Mouse (Mus musculus) midbrain, embryonic 14.5 days (tissue): ENCODE results near the gene Papolg. TPM values are rescaled to one million over a fixed set of nuclear protein-coding genes. Genes with fewer than 3 reads are reported as not detected.
"Not testable (repeated sequence)": the region's sequence is repeated elsewhere in the genome, so short reads cannot be mapped to it uniquely, and the experiment has no call there.

Source experiments
- ATAC-seq: fragments of 200-750 bp; cut with Nextera tagmentation; 2 replicates; pipeline ENCODE4 v1.8.0; 2017; ENCODE audit warnings: moderate number of reproducible peaks, moderate library complexity; ENCODE audit not compliant: low FRiP score, low TSS enrichment
- DNase-seq: peaks from one replicate; pipeline ENCODE4 v3.0.0-alpha.2; 2015
- H3K27ac ChIP-seq: fragments of 300-500 bp; sonication (generic); replicated peaks from 2 replicates; pipeline ENCODE4 v1.5.1; 2014; ENCODE audit warnings: mild to moderate bottlenecking, low read depth, low read length, moderate library complexity
- H3K27me3 ChIP-seq: fragments of 300-500 bp; sonication (generic); 2 replicates; pipeline ENCODE4 v1.6.1; 2014; ENCODE audit warnings: low read length, control low read depth, mixed read lengths; ENCODE audit not compliant: control insufficient read depth, insufficient read depth
- H3K36me3 ChIP-seq: fragments of 300-500 bp; sonication (generic); 2 replicates; pipeline ENCODE4 v1.6.1; 2014; ENCODE audit warnings: low read length, control low read depth; ENCODE audit not compliant: control insufficient read depth, insufficient read depth
- H3K4me1 ChIP-seq: fragments of 300-500 bp; sonication (generic); 2 replicates; pipeline ENCODE4 v1.6.1; 2014; ENCODE audit warnings: mild to moderate bottlenecking, antibody characterized with exemption, low read length, control low read depth; ENCODE audit not compliant: control insufficient read depth, insufficient read depth
- H3K4me2 ChIP-seq: fragments of 300-500 bp; sonication (generic); 2 replicates; pipeline ENCODE4 v1.6.1; 2014; ENCODE audit warnings: mild to moderate bottlenecking, low read length, moderate library complexity
- H3K4me3 ChIP-seq: fragments of 300-500 bp; sonication (generic); replicated peaks from 2 replicates; pipeline ENCODE4 v1.5.1; 2014; ENCODE audit warnings: low read depth, low read length
- H3K9ac ChIP-seq: fragments of 300-500 bp; sonication (generic); replicated peaks from 2 replicates; pipeline ENCODE4 v1.6.1; 2014; ENCODE audit warnings: mild to moderate bottlenecking, low read length, moderate library complexity
- H3K9me3 ChIP-seq: fragments of 300-500 bp; sonication (generic); 2 replicates; pipeline ENCODE4 v1.6.1; 2016; ENCODE audit warnings: low read length, control low read depth, mixed read lengths; ENCODE audit not compliant: control insufficient read depth
- WGBS: fragments of 180-500 bp; shearing (Covaris S2); extraction: QIAGEN DNeasy Blood & Tissue Kit; methylation state at CpG from one replicate; pipeline ENCODE4 v1.1.7; 2014; 5-methylcytosine and 5-hydroxymethylcytosine counted together
- polyA plus RNA-seq: library from polyadenylated mRNA; unstranded; fragments of >200 nt; fragmentation: Nextera tagmentation; extraction: Ambion mirVana; gene quantifications from 2 replicates; pipeline ENCODE4 v1.2.1, GENCODE M21; 2014

Papolg gene
- 22.6 and 28.1 TPM in 2 replicates for polyA plus RNA-seq

DNA sequence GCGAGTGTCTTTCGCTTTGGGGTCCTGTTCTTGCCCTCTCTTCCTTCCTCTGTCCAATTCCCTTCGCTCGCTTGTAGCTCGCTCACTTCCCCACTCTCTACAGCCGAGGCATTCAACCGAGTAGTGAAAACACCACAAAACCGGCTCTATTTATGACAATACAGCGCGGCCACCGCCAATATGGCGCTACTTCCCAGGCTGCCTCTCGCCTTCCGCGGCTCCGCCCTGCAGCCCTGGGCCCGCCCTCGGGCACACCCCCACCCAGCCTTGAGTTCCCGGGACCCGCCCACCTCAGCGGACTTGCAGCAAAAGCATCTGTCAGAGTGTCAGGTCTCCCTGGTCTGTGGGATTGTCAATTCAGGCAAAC is at the start of gene Papolg:
Gene Papolg, minus strand, starts transcription at position 194 of the 367 bp plus-strand sequence.
- Histone ChIP-seq H3K4me2 (peak within 1 kb of the TSS; percentile 65), H3K36me3 (peaks cover 7% of the 10 kb centered on the region), H3K4me3 (peak within 1 kb of the TSS; percentile 63), H3K9me3 (no peaks in the 10 kb centered on the region), H3K4me1 (peaks cover 6% of the 10 kb centered on the region), H3K9ac (peak within 1 kb of the TSS; percentile 81), H3K27me3 (no peaks in the 10 kb centered on the region), H3K27ac (peak within 1 kb of the TSS; percentile 96)
- DNase-seq (peak; percentile 95), ATAC-seq (peak; percentile 99)
- WGBS: under 1% methylated on average over 21 of the region's 21 CpGs

DNA sequence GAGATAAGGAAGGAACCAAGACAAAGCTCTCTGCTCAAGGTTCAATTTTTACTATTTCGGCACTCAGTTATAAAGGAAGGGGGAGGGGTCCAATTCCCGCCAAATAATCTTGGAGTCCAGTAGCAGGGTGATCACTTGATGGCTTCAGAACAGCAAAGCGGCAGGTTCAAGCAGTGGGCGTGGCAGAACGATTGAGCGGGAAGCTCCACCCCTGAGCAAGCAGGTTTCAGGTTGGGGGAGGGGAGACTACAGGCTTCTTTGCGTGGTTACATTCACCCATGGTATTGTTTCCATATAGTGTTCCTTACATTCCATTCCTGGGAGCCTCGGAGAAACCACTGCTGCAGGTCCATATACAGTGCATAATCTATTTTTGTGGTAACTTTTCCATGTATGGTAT is 33.1 kb upstream of the Papolg start:
- H3K9ac ChIP-seq, H3K9me3 ChIP-seq, H3K36me3 ChIP-seq, DNase-seq, H3K27ac ChIP-seq, H3K4me3 ChIP-seq, H3K27me3 ChIP-seq, H3K4me1 ChIP-seq, ATAC-seq: not testable (repeated sequence)
- 28% methylated on average over 8 of the region's 8 CpGs for WGBS
- H3K4me2 ChIP-seq: peak overlapping the region; percentile 15

DNA sequence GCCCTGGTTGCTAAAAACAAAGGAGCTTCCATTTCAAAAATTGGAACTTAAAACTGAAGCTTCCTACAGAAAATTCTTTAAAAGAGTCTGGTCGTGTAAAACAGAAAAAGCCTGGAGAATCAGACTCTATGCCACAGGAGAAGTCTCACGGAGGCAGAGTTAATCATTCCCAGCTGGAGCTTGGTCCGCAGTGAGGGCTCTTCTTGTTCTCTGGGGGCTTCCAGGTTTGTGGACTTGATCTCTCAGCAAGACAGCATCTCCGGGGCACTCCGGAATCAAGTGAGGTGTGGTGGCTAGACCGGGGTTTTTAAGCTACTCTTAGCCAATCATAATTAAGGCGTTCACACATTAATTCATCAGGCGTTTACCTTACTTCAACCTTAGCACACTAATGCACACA is 32.6 kb upstream of the Papolg start:
- 39% methylated on average over 8 of the region's 8 CpGs for WGBS
- Histone ChIP-seq H3K27ac (no peak overlapping the region), H3K4me2 (peak overlapping the region; percentile 15), H3K4me3 (no peak overlapping the region), H3K4me1 (no peaks in the 10 kb centered on the region), H3K9ac (no peak overlapping the region), H3K9me3 (no peaks in the 10 kb centered on the region), H3K36me3 (no peaks in the 10 kb centered on the region), H3K27me3 (no peaks in the 10 kb centered on the region)
- DNase-seq (no peak), ATAC-seq (no peak)

DNA sequence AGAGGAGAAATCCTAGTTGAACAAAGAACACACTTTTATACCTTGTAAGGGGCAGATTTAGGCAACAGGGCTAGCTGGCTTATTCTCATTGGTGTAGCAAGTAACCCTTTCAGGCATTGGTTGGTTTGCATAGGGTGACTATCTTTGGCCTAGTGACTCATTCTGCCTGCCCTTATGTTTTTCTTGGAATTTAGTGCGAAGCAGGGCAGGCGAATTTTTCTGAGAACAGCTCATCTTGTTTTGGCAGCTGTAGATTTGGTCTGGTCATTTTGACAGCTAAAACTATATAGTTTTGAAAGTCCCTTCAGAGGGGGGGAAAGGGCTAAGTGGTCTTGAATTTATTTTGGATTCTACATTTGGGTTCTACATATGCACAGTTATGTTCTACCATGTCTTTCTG is 18.8 kb upstream of the Papolg start:
- not testable (repeated sequence) for H3K27me3 ChIP-seq, ATAC-seq, H3K4me1 ChIP-seq, H3K4me3 ChIP-seq, H3K9me3 ChIP-seq, H3K27ac ChIP-seq, DNase-seq, H3K4me2 ChIP-seq, H3K9ac ChIP-seq, H3K36me3 ChIP-seq
- 89% methylated on average over 2 of the region's 2 CpGs for WGBS

DNA sequence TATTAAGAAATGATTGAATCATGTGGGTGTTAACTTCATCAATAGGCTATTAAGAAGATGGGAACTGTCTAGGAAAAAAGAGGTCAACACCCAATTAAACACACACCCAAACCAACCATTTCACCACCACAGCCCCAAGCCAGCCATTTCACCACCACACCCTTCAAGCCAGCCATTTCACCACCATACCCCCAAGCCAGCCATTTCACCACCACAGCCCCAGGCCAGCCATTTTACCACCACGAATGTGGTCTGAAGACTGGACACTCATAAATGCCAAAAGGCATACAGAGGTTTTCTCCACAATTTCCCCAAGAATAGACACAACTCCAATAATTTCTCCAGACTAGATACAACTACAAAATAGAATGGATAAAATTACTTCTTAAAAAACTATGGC is 8.9 kb upstream of the Papolg start:
- Histone ChIP-seq H3K4me2 (no peak overlapping the region), H3K9me3 (no peaks in the 10 kb centered on the region), H3K4me1 (no peaks in the 10 kb centered on the region), H3K27me3 (no peaks in the 10 kb centered on the region), H3K9ac (no peak overlapping the region), H3K36me3 (no peaks in the 10 kb centered on the region), H3K4me3 (no peak overlapping the region), H3K27ac (no peak overlapping the region)
- DNase-seq: no peak
- ATAC-seq: no peak
- whole genome bisulfite sequencing: 74% methylated on average over 1 of the region's 1 CpGs

DNA sequence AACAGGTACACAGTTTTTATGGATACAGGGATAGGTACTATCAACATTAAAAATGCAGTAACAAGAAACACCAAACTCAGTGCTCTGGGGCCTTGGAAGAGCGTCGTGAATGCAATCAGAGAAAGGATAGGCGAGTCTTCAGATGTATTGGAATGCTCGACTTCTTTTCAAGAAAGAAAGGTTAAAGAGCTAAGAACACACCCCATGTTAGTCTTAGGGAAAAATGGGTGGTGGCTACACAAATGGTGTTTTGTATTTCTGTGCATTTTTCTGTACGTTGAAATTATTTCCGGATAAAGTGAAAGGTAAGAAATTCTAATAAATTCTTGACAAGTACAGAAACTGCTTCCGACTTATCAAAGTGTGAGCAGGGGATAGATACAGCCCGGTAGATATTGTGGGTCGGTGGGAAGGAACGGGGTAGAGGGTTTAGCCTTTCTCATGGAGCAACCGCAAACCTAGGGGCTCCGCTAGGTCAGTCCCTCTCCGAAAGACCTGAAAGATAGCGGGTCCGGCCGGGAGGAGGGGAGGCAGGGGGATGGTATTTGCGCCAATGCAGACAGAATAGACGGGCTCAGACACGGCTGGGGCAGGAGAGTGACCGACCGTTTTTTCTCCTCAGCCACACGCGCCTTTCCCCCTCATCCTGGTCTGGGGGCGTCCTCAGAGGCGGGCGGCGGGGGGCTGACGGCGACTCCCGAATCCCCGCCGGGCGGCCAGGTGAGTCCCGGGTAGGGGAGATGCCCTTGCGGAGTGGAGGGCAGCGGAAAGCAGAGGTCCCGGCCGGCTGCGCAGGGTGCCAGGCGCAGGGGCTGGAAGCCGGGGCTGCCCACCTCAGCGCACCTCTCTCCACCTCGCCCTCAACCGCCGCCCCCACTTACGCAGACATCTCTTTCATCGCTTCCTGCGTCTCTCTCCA is 653 bp downstream of the Papolg start:
- under 1% methylated on average over 48 of the region's 48 CpGs for WGBS
- peak overlapping the region; percentile 96 for H3K27ac ChIP-seq
- no peaks in the 10 kb centered on the region for H3K9me3 ChIP-seq
- H3K4me2 ChIP-seq: peak overlapping the region; percentile 65
- ATAC-seq (peak; percentile 87), DNase-seq (peak; percentile 31)
- peaks cover 9% of the 10 kb centered on the region for H3K36me3 ChIP-seq
- no peaks in the 10 kb centered on the region for H3K27me3 ChIP-seq
- H3K4me1 ChIP-seq: peaks cover 6% of the 10 kb centered on the region
- H3K9ac ChIP-seq: peak overlapping the region; percentile 81
- peak overlapping the region; percentile 63 for H3K4me3 ChIP-seq

DNA sequence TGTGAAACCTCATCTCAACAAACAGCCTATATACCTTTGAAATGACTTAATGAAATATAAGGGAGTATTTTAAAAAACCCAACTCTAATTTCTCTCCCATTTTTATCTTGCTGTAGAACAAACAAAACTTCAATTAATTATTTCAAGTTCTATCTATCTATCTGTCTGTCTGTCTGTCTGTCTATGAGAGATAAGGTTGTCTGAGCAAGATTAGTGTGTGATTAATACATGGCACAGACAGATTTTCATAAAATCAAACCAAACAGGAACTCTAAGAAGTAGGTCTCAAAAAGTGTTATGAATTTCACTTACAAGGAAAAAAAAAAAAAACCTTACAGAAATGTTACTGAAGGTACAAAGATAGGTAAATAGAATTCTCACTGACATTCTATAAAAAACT is 1.5 kb downstream of the Papolg start:
- H3K4me2 ChIP-seq: peak overlapping the region; percentile 44
- H3K27ac ChIP-seq: no peak overlapping the region
- peaks cover 18% of the 10 kb centered on the region for H3K36me3 ChIP-seq
- ATAC-seq: no peak
- peaks cover 6% of the 10 kb centered on the region for H3K4me1 ChIP-seq
- H3K27me3 ChIP-seq: no peaks in the 10 kb centered on the region
- 0 out of 2 replicates have a peak overlapping the region, but pooled peaks have one; percentile 10 for H3K4me3 ChIP-seq
- H3K9ac ChIP-seq: no peak overlapping the region
- no peaks in the 10 kb centered on the region for H3K9me3 ChIP-seq
- DNase-seq: no peak

DNA sequence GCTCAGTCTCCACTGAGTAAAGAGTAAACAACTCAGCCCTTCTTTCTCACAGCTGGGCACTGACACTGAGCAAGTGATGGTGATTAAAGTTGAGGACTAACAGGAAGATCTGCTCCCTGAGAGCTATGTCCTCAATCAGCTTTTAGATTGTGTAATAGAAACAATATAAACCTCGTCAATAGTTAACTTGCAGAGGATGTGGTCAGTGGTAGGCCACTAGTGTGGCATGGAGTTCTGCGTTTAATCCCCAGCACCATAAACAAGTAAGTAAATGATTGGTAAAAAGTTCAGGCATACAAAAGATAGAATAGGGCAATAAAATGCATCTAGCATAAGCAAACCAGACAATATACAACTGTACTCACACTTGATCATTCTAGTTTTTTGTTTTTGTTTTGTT is 30.7 kb downstream of the Papolg start:
- ATAC-seq (no peak), DNase-seq (no peak)
- Histone ChIP-seq H3K9ac (no peak overlapping the region), H3K9me3 (no peaks in the 10 kb centered on the region), H3K36me3 (peaks cover 81% of the 10 kb centered on the region), H3K4me3 (no peak overlapping the region), H3K4me1 (no peaks in the 10 kb centered on the region), H3K27me3 (no peaks in the 10 kb centered on the region), H3K27ac (no peak overlapping the region), H3K4me2 (no peak overlapping the region)
- 93% methylated on average over 2 of the region's 2 CpGs for WGBS

DNA sequence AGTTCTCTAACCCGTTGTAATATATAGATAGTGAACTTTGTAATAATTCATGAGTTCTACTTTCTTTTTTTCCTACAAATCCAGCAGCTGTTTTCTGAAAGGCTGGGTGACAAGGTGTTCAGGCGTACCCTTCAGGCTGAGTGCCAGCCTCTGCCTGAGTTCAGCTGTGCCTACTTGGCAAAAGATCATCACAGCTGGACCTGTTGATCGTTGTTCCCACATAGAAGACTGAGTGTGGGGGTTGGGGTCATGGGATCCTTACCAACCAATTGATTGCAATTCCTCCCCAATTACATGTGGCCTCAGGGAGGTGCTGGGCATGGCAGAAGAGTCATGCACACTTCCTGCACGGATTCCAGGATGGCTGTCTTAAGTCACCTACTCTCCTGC is 38.3 kb downstream of the Papolg start:
- Histone ChIP-seq H3K9ac (no peak overlapping the region), H3K4me2 (no peak overlapping the region), H3K27ac (no peak overlapping the region), H3K9me3 (no peaks in the 10 kb centered on the region), H3K36me3 (peaks cover 53% of the 10 kb centered on the region), H3K4me3 (no peak overlapping the region), H3K27me3 (no peaks in the 10 kb centered on the region), H3K4me1 (no peaks in the 10 kb centered on the region)
- ATAC-seq (no peak), DNase-seq (no peak)
- 91% methylated on average over 4 of the region's 4 CpGs for WGBS
